Mouse (Mus musculus): Measurements from ENCODE around the gene Coro1a.
"Not testable (repeated sequence)": the region's sequence is repeated elsewhere in the genome, so short reads cannot be mapped to it uniquely, and the experiment has no call there.

Gene Coro1a

GRCm38 (mm10) chr7:126688156-126688555 lies 19.4 kb downstream of the Coro1a start:
- not testable (repeated sequence) for DNase-seq (ENCODE audit: low read depth)

GRCm38 (mm10) chr7:126681221-126681620 lies 26.4 kb downstream of the Coro1a start:
- no peak for DNase-seq (ENCODE audit: low read depth)

GRCm38 (mm10) chr7:126679683-126680082 lies 27.9 kb downstream of the Coro1a start:
- no peak for DNase-seq (ENCODE audit: low read depth)

GRCm38 (mm10) chr7:126678545-126679341 lies 28.8 kb downstream of the Coro1a start:
- DNase-seq (ENCODE audit: low read depth) = no peak

GRCm38 (mm10) chr7:126676631-126677220 lies 30.9 kb downstream of the Coro1a start:
- DNase-seq (ENCODE audit: low read depth) = no peak

GRCm38 (mm10) chr7:126676207-126676606 lies 31.4 kb downstream of the Coro1a start, which contains the start of gene Sult1a1:
Gene Sult1a1 (minus strand): TSS chr7:126676432.
- DNase-seq (ENCODE audit: low read depth) = no peak

GRCm38 (mm10) chr7:126675104-126675503 lies 32.5 kb downstream of the Coro1a start:
- DNase-seq (ENCODE audit: low read depth) = no peak

- DNase-seq (ENCODE audit: low read depth) = no peak
Observed at GRCm38 (mm10) chr7:126672111-126672510, 35.5 kb downstream of the Coro1a start.

- no peak for DNase-seq (ENCODE audit: low read depth)
Observed at GRCm38 (mm10) chr7:126670152-126670551, 37.4 kb downstream of the Coro1a start.

- DNase-seq (ENCODE audit: low read depth) = no peak
Observed at GRCm38 (mm10) chr7:126668452-126668851, 39.1 kb downstream of the Coro1a start.

GRCm38 (mm10) chr7:126667495-126668090 lies 40.0 kb downstream of the Coro1a start:
- no peak for DNase-seq (ENCODE audit: low read depth)

GRCm38 (mm10) chr7:126665269-126665668 lies 42.3 kb downstream of the Coro1a start:
- DNase-seq (ENCODE audit: low read depth) = no peak

- peak; percentile 13 for DNase-seq (ENCODE audit: low read depth)
Observed at GRCm38 (mm10) chr7:126663646-126664045, 43.9 kb downstream of the Coro1a start.

GRCm38 (mm10) chr7:126659771-126660170 lies 47.8 kb downstream of the Coro1a start:
- DNase-seq (ENCODE audit: low read depth) = no peak

GRCm38 (mm10) chr7:126657522-126657921 lies 50.1 kb downstream of the Coro1a start:
- DNase-seq (ENCODE audit: low read depth) = no peak

- no peak for DNase-seq (ENCODE audit: low read depth)
Observed at GRCm38 (mm10) chr7:126655695-126656094, 51.9 kb downstream of the Coro1a start.

GRCm38 (mm10) chr7:126653991-126654390 lies 53.6 kb downstream of the Coro1a start:
- DNase-seq (ENCODE audit: low read depth) = no peak

GRCm38 (mm10) chr7:126650852-126651251 lies 56.7 kb downstream of the Coro1a start:
- no peak for DNase-seq (ENCODE audit: low read depth)
